Mouse (Mus musculus): ENCODE data around the gene Syf2.

The Syf2 gene

GRCm38 (mm10) chr4:134923258-134924018 is 7.3 kb upstream of the Syf2 start, which contains the start of gene Rsrp1:
TSS of gene Rsrp1 (plus strand) at chr4:134923592.
- DNase-seq (ENCODE audit: low read depth, low spot score) = peak; percentile 97

DNA sequence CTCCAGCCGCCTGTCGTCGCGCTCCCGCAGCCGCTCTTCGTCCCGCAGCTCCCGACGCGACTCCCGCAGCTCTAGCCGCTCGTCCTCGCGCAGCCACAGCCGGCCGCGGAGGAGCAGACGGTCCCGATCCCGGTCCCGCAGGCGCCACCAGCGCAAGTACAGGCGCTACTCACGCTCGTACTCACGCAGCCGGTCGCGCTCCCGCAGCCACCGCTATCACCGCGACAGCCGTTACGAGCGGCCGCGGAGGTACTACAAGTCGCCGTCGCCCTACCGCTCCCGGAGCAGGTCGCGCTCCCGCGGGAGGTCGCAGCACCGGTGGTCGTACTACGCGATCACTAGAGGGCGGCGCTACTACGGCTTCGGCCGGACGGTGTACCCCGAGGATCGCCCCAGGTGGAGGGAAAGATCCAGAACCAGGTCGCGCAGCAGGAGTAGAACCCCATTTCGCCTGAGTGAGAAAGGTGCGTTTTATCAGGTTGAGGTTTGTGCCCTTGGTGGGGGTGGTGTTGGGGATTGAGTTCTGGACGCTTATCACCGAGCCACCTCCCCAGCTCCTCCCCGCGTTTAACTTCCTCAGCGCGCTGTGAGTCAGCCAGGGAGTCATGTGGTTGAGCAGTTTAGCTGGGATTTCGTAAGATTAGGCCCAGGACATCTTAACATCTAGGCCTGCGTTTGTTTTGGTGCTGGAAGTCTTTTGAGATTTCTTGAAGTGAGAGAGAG is 6.5 kb upstream of the Syf2 start:
- DNase-seq (ENCODE audit: low read depth, low spot score) = peak; percentile 76

GRCm38 (mm10) chr4:134925206-134925605 is 5.5 kb upstream of the Syf2 start:
- DNase-seq (ENCODE audit: low read depth, low spot score) = no peak

DNA sequence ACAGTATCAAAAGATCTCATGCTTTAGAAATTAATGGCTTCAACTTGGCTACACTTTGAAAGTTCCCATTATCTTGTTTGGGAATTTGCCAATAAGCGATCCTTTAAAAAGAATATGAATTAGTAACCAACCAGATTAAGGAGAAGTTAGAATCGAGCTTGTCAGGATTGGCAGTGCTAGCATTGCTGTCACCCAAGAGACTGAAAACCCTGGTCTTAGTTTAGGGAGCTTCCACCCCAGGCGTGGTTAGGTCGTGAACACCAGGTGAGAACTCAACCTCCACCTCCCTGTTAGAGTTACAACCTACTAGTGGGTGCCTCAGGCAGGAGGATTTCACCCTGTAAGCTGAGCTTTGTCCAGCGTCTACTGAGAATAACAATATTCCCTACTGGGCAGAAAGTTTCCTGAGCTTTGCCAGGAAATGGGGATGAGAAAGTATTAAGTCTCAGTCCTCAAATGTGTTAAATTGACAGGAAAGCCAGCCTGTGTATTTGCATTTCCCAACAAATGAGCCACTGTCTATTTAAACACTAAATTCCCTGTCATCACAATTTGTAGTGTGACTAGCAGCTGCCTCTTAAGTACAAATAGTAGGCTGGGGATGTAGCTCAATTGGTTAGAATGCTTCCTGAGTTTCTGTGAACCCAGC is 2.8 kb upstream of the Syf2 start:
- DNase-seq (ENCODE audit: low read depth, low spot score) = no peak

DNA sequence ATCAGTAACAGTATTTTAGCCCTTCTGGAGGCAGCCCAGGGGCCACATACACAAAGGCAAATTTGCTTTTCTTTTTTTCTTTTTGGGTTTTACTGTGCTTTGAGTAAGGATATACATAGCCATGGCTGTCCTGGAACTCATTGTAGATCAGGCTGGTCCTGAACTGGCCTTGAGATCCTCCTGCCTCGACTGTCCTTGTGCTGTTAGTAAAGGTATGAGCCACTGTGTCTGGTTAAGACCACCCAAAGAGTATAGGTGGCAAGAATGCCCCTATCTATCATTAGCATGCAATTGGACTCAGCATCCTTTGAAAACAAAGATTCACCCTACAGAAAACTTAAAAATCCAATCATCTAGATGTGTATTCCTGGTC is 2.2 kb upstream of the Syf2 start:
- DNase-seq (ENCODE audit: low read depth, low spot score) = no peak

DNA sequence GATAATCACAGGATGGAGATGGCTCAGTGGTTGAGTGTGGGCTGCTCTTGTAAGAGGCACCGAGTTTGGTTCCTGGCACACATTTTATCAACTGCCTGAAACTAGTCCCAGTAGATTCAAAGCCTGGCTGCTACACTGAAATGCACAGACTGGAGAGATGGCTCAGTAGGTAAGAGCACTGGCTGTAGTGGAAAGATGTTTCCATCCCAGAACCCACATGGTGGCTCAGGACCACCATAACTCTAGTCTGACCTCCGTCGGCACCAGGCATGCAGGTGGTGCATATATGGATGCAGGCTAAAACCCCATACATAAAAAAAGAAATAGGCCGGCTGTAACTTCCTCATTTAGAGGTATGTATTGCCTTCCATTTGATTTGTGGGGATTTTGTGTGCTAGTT is 1.2 kb upstream of the Syf2 start:
- DNase-seq (ENCODE audit: low read depth, low spot score) = no peak

GRCm38 (mm10) chr4:134930190-134930589 is 508 bp upstream of the Syf2 start:
- DNase-seq (ENCODE audit: low read depth, low spot score) = no peak

GRCm38 (mm10) chr4:134937240-134938176 is 6.8 kb downstream of the Syf2 start:
- DNase-seq (ENCODE audit: low read depth, low spot score) = no peak

DNA sequence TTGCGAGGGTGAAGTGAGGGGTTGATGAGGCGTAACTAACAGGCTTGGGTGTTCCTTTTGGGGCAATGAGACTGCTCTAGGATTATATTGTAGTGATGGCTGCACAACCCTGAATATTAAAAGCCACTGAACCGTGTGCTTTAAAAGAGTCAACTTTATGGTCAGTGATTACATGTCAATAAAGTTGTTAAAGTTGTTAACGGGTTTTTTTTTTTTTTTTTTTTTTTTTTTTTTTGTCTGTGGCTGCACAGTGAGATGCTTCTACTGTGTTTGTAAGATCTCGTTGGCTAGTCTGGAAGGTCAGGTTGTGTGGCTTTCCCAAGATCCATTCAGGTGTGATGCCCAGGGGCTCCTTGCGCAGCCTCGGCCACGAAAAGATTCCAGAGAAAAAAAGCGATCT is 9.2 kb downstream of the Syf2 start:
- DNase-seq (ENCODE audit: low read depth, low spot score) = no peak

- DNase-seq (ENCODE audit: low read depth, low spot score) = no peak
Observed at GRCm38 (mm10) chr4:134943758-134944538, 13.2 kb downstream of the Syf2 start.

- DNase-seq (ENCODE audit: low read depth, low spot score) = peak; percentile 49
Observed at GRCm38 (mm10) chr4:134946024-134946744, 15.5 kb downstream of the Syf2 start.

DNA sequence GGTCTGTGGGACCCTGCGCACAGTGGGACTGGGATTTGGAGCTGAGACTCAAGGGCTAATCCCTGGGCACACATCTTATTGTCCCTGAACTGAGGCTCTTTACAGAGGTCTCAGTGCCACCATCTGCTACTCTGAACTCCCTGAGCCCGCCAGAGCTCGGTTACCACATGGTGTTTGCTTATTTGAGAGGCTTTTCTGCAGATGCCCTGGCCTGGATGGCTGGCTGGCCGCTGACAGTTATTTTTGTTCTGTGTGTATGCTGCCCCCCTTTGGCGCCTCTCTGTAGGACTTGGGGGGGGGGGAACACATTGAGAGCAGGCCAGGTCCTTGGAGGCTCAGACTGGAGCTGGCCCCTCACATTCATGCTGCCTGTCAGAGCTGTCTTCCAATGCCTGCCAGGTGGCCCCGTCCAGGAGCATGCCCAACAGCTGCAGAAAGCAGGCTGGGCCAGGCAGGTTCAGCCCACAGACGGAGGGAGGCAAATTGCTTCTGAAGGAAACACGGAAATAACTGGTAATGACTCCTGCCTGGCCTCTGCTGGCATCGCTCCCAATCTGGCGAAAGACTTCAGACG is 19.9 kb downstream of the Syf2 start:
- no peak for DNase-seq (ENCODE audit: low read depth, low spot score)

GRCm38 (mm10) chr4:134954461-134954860 is 23.8 kb downstream of the Syf2 start:
- no peak for DNase-seq (ENCODE audit: low read depth, low spot score)

DNA sequence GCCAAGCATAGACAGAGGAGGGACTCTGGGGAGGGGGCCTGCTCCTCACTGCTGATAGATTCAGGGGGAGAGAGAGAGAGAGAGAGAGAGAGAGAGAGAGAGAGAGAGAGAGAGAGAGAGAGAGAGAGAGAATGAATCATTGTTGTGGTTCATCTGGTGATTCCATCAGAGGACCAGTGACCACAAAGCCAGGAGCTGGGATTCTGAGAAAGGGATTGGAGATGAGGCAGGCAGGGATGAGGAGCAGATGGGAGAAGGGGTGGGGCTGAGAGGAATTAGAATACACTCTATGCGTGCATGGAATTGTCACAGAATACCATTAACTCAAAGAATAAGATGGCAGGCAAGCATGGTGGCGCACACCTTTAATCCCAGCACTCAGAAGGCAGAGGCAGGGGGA is 24.5 kb downstream of the Syf2 start:
- DNase-seq (ENCODE audit: low read depth, low spot score) = no peak

- DNase-seq (ENCODE audit: low read depth, low spot score) = no peak
Observed at GRCm38 (mm10) chr4:134955845-134956244, 25.1 kb downstream of the Syf2 start.

- peak; percentile 56 for DNase-seq (ENCODE audit: low read depth, low spot score)
Observed at GRCm38 (mm10) chr4:134956328-134956727, 25.6 kb downstream of the Syf2 start.

DNA sequence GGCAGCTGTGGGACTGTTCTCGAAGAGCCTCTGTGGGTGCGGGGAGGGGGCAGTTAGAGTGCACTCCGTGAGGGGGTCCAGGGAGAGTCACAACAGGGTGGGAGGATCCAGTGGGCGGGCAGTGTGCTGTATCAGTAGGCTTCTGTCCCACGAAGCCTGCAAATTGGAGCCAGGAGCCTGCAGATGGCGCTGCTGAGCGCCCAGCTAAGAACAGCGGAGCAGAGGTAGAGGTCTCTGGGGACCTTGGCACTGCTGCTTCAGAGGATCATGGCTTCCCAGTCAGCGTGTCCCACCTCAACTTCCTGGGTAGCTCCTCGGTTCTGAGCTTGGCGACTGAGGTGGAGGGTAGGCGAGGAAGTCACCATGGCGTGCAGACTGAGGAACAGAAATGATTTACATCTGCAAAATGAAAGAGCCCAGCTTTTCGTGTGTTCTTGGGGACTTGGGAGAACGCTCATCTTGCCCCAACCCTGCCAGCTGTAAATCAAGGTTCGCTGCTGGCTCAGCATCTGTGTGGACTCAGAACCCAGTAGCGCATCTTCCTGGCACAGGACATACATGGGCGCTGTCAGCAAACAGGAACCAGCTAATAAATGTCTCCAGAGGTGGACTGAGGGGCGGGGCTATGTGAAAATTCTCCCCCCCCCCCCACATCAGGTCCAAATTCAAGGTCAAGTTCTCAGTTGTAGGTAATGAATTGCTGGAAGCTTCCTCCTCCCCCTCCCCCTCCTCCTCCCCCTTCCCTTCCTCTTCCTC is 32.5 kb downstream of the Syf2 start:
- no peak for DNase-seq (ENCODE audit: low read depth, low spot score)

GRCm38 (mm10) chr4:134967887-134968604 is 37.3 kb downstream of the Syf2 start:
- DNase-seq (ENCODE audit: low read depth, low spot score) = no peak
